Mouse (Mus musculus) lung, postnatal 0 days (tissue): ENCODE data around the gene Tln1.

Experiments
- CTCF ChIP-seq: IDR thresholded peaks from 2 replicates; pipeline ENCODE4 v1.5.1; 2016; ENCODE audit warnings: antibody characterized with exemption, mild to moderate bottlenecking
- EP300 ChIP-seq: IDR thresholded peaks from 2 replicates; pipeline ENCODE4 v1.6.1; 2016; ENCODE audit warnings: antibody characterized with exemption, mild to moderate bottlenecking, control low read depth

DNA sequence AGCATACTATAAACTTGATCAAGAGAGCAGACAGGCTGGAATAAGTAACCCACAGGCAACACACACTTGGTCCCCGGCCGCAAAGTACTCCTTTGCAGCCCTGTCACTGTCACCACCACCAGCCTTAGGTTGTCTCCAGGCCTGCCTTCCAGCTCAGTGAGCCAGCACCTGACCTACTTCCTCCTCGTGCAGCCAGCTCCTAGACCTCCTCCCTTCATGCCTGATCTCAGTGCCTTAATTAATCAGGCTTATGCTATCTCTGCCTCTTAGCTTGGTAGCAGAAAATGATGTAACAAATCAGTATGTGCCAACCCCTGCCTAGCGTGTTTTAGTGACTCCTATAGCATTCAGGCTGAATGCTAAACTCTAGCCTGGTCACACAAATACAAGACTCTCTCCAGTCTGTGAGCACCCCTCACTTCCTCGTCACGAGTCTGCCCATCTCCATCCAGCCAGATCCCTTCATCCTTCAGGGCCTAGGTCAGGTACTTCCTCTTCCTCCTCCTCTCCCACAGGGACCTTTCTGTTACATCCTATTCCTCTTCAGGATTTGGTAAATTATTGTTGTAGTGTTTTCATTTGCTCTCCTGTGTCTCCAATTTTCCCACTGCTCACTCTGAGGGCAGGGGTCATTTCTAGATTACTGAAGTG, 9.0 kb upstream of the Tln1 start:
- TF ChIP-seq CTCF (no peak), EP300 (no peak)
